Mouse (Mus musculus): ENCODE data around the gene Eps8l2. TPM values are rescaled to one million over a fixed set of nuclear protein-coding genes. Genes with fewer than 3 reads are reported as not detected.

Gene Eps8l2
- polyA plus RNA-seq, 1 experiment from 2014 or later: 22.4 TPM

- 11% methylated on average over 11 of the region's 11 CpGs for WGBS
- peak; percentile 94 for DNase-seq
- H3K9ac ChIP-seq: no peak overlapping the region
These were observed 70.2 kb downstream of the Eps8l2 start for GRCm38 (mm10) chr7:141408833-141409232.

DNA sequence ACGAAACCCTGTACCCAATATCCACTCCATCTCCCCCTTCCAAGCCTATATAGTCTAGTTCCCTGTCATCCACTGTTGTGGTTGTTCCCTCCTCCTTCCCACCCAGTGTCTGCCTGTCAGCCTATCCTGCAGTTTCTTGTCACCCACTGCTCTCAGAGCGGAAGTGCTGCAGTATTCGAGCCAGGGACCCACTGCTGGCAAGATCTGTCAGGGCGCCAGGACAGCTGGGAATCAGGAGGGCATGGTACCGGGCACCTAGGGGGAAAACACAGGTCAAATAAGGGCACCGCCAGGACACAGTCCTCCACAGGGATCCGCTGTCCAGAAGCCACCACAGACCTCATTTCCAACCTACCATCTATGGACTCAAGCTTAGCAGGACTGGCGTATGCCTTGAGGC, 72.0 kb downstream of the Eps8l2 start:
- ATAC-seq (ENCODE audit: insufficient read depth) (no peak), DNase-seq (no peak)
- Histone ChIP-seq H3K27ac (ENCODE audit: low read depth) (no peak overlapping the region), H3K27me3 (ENCODE audit: insufficient read depth, low read length) (no peaks in the 10 kb centered on the region), H3K36me3 (ENCODE audit: insufficient read depth) (peaks cover 37% of the 10 kb centered on the region), H3K9me3 (ENCODE audit: low read depth, low read length) (no peaks in the 10 kb centered on the region), H3K4me3 (ENCODE audit: low read depth, low read length) (no peak overlapping the region), H3K4me2 (no peak overlapping the region), H3K4me1 (ENCODE audit: insufficient read depth) (peaks cover 4% of the 10 kb centered on the region; the same call in 1 of the 2 replicates), H3K9ac (no peak overlapping the region)
- TF ChIP-seq CTCF (IDR thresholded peaks at IDR 0.05; ENCODE audit: low read depth): no peak
- 81% methylated on average over 8 of the region's 8 CpGs for WGBS

More at GRCm38 (mm10) chr7:141408833-141409232, 70.2 kb downstream of the Eps8l2 start:
- Histone ChIP-seq H3K4me3 (ENCODE audit: low read depth, low read length) (no peak overlapping the region), H3K36me3 (ENCODE audit: insufficient read depth) (peaks cover 37% of the 10 kb centered on the region), H3K4me1 (ENCODE audit: insufficient read depth) (peaks cover 4% of the 10 kb centered on the region; the same call in 1 of the 2 replicates), H3K9me3 (ENCODE audit: low read depth, low read length) (no peaks in the 10 kb centered on the region), H3K27me3 (ENCODE audit: insufficient read depth, low read length) (no peaks in the 10 kb centered on the region), H3K27ac (ENCODE audit: low read depth) (no peak overlapping the region), H3K4me2 (no peak overlapping the region)
- ATAC-seq (ENCODE audit: insufficient read depth): peak; percentile 62
- TF ChIP-seq CTCF (IDR thresholded peaks at IDR 0.05; ENCODE audit: low read depth): peak; percentile 91

DNA sequence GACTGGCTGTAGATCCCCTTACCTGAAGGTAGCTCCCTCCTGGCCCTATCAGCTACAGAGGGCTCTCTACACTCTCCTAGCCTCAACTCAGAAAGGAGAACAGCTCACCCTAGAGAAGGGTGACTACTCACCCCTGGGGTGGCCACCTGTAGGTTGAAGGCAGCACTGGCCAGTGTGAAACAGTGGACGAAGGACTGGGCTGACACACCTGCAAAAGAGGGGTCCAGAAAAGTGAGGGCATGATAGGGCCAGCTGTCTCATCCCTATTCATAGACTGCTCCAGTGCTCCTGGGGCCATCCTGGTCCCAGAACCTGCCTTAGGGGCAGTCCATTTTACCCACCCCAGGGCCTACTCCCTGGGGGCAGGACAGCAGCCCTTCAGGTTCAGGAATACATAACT, 73.0 kb downstream of the Eps8l2 start:
- H3K4me1 ChIP-seq (ENCODE audit: insufficient read depth): peaks cover 4% of the 10 kb centered on the region; the same call in 1 of the 2 replicates
- no peak for TF ChIP-seq CTCF (IDR thresholded peaks at IDR 0.05; ENCODE audit: low read depth)
- H3K9ac ChIP-seq: no peak overlapping the region
- no peak overlapping the region for H3K27ac ChIP-seq (ENCODE audit: low read depth)
- no peak overlapping the region for H3K4me3 ChIP-seq (ENCODE audit: low read depth, low read length)
- H3K9me3 ChIP-seq (ENCODE audit: low read depth, low read length): no peaks in the 10 kb centered on the region
- WGBS: 94% methylated on average over 1 of the region's 1 CpGs
- H3K36me3 ChIP-seq (ENCODE audit: insufficient read depth): peaks cover 33% of the 10 kb centered on the region
- no peaks in the 10 kb centered on the region for H3K27me3 ChIP-seq (ENCODE audit: insufficient read depth, low read length)
- ATAC-seq (ENCODE audit: insufficient read depth) (no peak), DNase-seq (no peak)
- H3K4me2 ChIP-seq: no peak overlapping the region

Other genes with a start within 250 kb of the Eps8l2 start
- 7.8 and 9.8 TPM in 2 replicates for gene Sigirr, start 238.3 kb upstream of the Eps8l2 start, polyA plus RNA-seq (2014; fragmentation: Nextera tagmentation; extraction: Ambion mirVana)
- gene Ano9, start 221.1 kb upstream of the Eps8l2 start, polyA plus RNA-seq (2014; fragmentation: Nextera tagmentation; extraction: Ambion mirVana): 4.2 and 4.3 TPM in 2 replicates
- 50.6 and 57.7 TPM in 2 replicates for gene Ptdss2, start 216.5 kb upstream of the Eps8l2 start, polyA plus RNA-seq (2014; fragmentation: Nextera tagmentation; extraction: Ambion mirVana)
- gene Rnh1, start 166.0 kb upstream of the Eps8l2 start, polyA plus RNA-seq (2014; fragmentation: Nextera tagmentation; extraction: Ambion mirVana): 124 and 130 TPM in 2 replicates
- 85.8 and 97.4 TPM in 2 replicates for gene Hras, start 144.9 kb upstream of the Eps8l2 start, polyA plus RNA-seq (2014; fragmentation: Nextera tagmentation; extraction: Ambion mirVana)
- 3.8 and 4.3 TPM in 2 replicates for gene Lrrc56, start 144.7 kb upstream of the Eps8l2 start, polyA plus RNA-seq (2014; fragmentation: Nextera tagmentation; extraction: Ambion mirVana)
- gene Lmntd2, start 124.8 kb upstream of the Eps8l2 start, polyA plus RNA-seq (2014; fragmentation: Nextera tagmentation; extraction: Ambion mirVana): 0.74 and 1.4 TPM in 2 replicates
- gene Rassf7, start 123.0 kb upstream of the Eps8l2 start, polyA plus RNA-seq (2014; fragmentation: Nextera tagmentation; extraction: Ambion mirVana): 38.9 and 41.1 TPM in 2 replicates
- 80.7 and 85.4 TPM in 2 replicates for gene Phrf1, start 110.1 kb upstream of the Eps8l2 start, polyA plus RNA-seq (2014; fragmentation: Nextera tagmentation; extraction: Ambion mirVana)
- 1.0 and 1.9 TPM in 2 replicates for gene Irf7, start 72.4 kb upstream of the Eps8l2 start, polyA plus RNA-seq (2014; fragmentation: Nextera tagmentation; extraction: Ambion mirVana)
- gene Cdhr5, start 62.1 kb upstream of the Eps8l2 start, polyA plus RNA-seq (2014; fragmentation: Nextera tagmentation; extraction: Ambion mirVana): not detected in 2 replicates
- 2.2 and 5.1 TPM in 2 replicates for gene Sct, start 59.7 kb upstream of the Eps8l2 start, polyA plus RNA-seq (2014; fragmentation: Nextera tagmentation; extraction: Ambion mirVana)
- 1.0 and 1.4 TPM in 2 replicates for gene Drd4, start 46.9 kb upstream of the Eps8l2 start, polyA plus RNA-seq (2014; fragmentation: Nextera tagmentation; extraction: Ambion mirVana)
- 69.8 and 74.2 TPM in 2 replicates for gene Deaf1, start 11.2 kb upstream of the Eps8l2 start, polyA plus RNA-seq (2014; fragmentation: Nextera tagmentation; extraction: Ambion mirVana)
- 28.8 and 30.3 TPM in 2 replicates for gene Tmem80, start 11.1 kb upstream of the Eps8l2 start, polyA plus RNA-seq (2014; fragmentation: Nextera tagmentation; extraction: Ambion mirVana)
- gene Taldo1, start 53.3 kb downstream of the Eps8l2 start, polyA plus RNA-seq (2014; fragmentation: Nextera tagmentation; extraction: Ambion mirVana): 241 and 257 TPM in 2 replicates
- 48.5 and 49.1 TPM in 2 replicates for gene Gatd1, start 75.3 kb downstream of the Eps8l2 start, polyA plus RNA-seq (2014; fragmentation: Nextera tagmentation; extraction: Ambion mirVana)
- gene Cend1, start 90.6 kb downstream of the Eps8l2 start, polyA plus RNA-seq (2014; fragmentation: Nextera tagmentation; extraction: Ambion mirVana): not detected in 2 replicates
- 27.6 and 30.1 TPM in 2 replicates for gene Slc25a22, start 99.0 kb downstream of the Eps8l2 start, polyA plus RNA-seq (2014; fragmentation: Nextera tagmentation; extraction: Ambion mirVana)
- 12.6 and 14.2 TPM in 2 replicates for gene Pidd1, start 105.1 kb downstream of the Eps8l2 start, polyA plus RNA-seq (2014; fragmentation: Nextera tagmentation; extraction: Ambion mirVana)
- gene Rplp2, start 108.5 kb downstream of the Eps8l2 start, polyA plus RNA-seq (2014; fragmentation: Nextera tagmentation; extraction: Ambion mirVana): 1,415 and 1,470 TPM in 2 replicates
- gene Pnpla2, start 116.3 kb downstream of the Eps8l2 start, polyA plus RNA-seq (2014; fragmentation: Nextera tagmentation; extraction: Ambion mirVana): 26.1 and 26.3 TPM in 2 replicates
- 15.1 and 18.9 TPM in 2 replicates for gene Cracr2b, start 122.2 kb downstream of the Eps8l2 start, polyA plus RNA-seq (2014; fragmentation: Nextera tagmentation; extraction: Ambion mirVana)
- 69.8 and 79.1 TPM in 2 replicates for gene Cd151, start 128.5 kb downstream of the Eps8l2 start, polyA plus RNA-seq (2014; fragmentation: Nextera tagmentation; extraction: Ambion mirVana)
- 71.2 and 74.3 TPM in 2 replicates for gene Polr2l, start 136.3 kb downstream of the Eps8l2 start, polyA plus RNA-seq (2014; fragmentation: Nextera tagmentation; extraction: Ambion mirVana)
- 95.5 and 100.0 TPM in 2 replicates for gene Tspan4, start 136.4 kb downstream of the Eps8l2 start, polyA plus RNA-seq (2014; fragmentation: Nextera tagmentation; extraction: Ambion mirVana)
- 33.0 and 35.9 TPM in 2 replicates for gene Chid1, start 201.0 kb downstream of the Eps8l2 start, polyA plus RNA-seq (2014; fragmentation: Nextera tagmentation; extraction: Ambion mirVana)
- gene Ap2a2, start 223.3 kb downstream of the Eps8l2 start, polyA plus RNA-seq (2014; fragmentation: Nextera tagmentation; extraction: Ambion mirVana): 63.1 and 67.6 TPM in 2 replicates